Mouse (Mus musculus): ENCODE data around the gene Ric1. TPM values are rescaled to one million over a fixed set of nuclear protein-coding genes. Genes with fewer than 3 reads are reported as not detected.
A peak's percentile ranks its signal among the peaks of the same experiment; 100 is the strongest.

The Ric1 gene
- total RNA-seq (2021): 36.3 and 40.9 TPM in 2 replicates
- long read RNA-seq, partial matches to known transcripts: 0 of 5 reads
- long read RNA-seq, other reads (novel, unspliced or antisense): 3 of 5 reads

- DNase-seq: peak; percentile 92
Observed at GRCm38 (mm10) chr19:29521637-29522435, at the start of gene Ric1. Ric1 (plus strand) TSS chr19:29522282.

- DNase-seq: no peak
Observed at GRCm38 (mm10) chr19:29472424-29472823, 49.7 kb upstream of the Ric1 start.

GRCm38 (mm10) chr19:29472946-29473345 is 49.1 kb upstream of the Ric1 start:
- no peak for DNase-seq

- DNase-seq: no peak
Observed at GRCm38 (mm10) chr19:29474803-29475202, 47.3 kb upstream of the Ric1 start.

- no peak for DNase-seq
Observed at GRCm38 (mm10) chr19:29475210-29475620, 46.9 kb upstream of the Ric1 start.

- DNase-seq: no peak
Observed at GRCm38 (mm10) chr19:29478598-29478997, 43.5 kb upstream of the Ric1 start.

GRCm38 (mm10) chr19:29481578-29481977 is 40.5 kb upstream of the Ric1 start:
- no peak for DNase-seq

GRCm38 (mm10) chr19:29482148-29482547 is 39.9 kb upstream of the Ric1 start:
- no peak for DNase-seq

- no peak for DNase-seq
Observed at GRCm38 (mm10) chr19:29482637-29483036, 39.4 kb upstream of the Ric1 start.

- DNase-seq: no peak
Observed at GRCm38 (mm10) chr19:29483386-29483785, 38.7 kb upstream of the Ric1 start.

- DNase-seq: no peak
Observed at GRCm38 (mm10) chr19:29484537-29484936, 37.5 kb upstream of the Ric1 start.

- no peak for DNase-seq
Observed at GRCm38 (mm10) chr19:29485257-29485948, 36.7 kb upstream of the Ric1 start.

- no peak for DNase-seq
Observed at GRCm38 (mm10) chr19:29486545-29487206, 35.4 kb upstream of the Ric1 start.

- no peak for DNase-seq
Observed at GRCm38 (mm10) chr19:29487326-29488072, 34.6 kb upstream of the Ric1 start.

GRCm38 (mm10) chr19:29488073-29488390 is 34.0 kb upstream of the Ric1 start:
- DNase-seq: no peak

GRCm38 (mm10) chr19:29488420-29488819 is 33.7 kb upstream of the Ric1 start:
- no peak for DNase-seq

- no peak for DNase-seq
Observed at GRCm38 (mm10) chr19:29489785-29490284, 32.2 kb upstream of the Ric1 start.

GRCm38 (mm10) chr19:29491467-29491866 is 30.6 kb upstream of the Ric1 start:
- no peak for DNase-seq

- DNase-seq: no peak
Observed at GRCm38 (mm10) chr19:29494454-29494853, 27.6 kb upstream of the Ric1 start.

- DNase-seq: no peak
Observed at GRCm38 (mm10) chr19:29496001-29496597, 26.0 kb upstream of the Ric1 start.

- no peak for DNase-seq
Observed at GRCm38 (mm10) chr19:29496786-29497557, 25.1 kb upstream of the Ric1 start.

Data from adrenal gland, postnatal 25 days (tissue).